Mouse (Mus musculus) olfactory bulb, adult 2 months (tissue): Measurements from ENCODE around the gene Nt5c2.

Experiments
- CTCF ChIP-seq: fragments of 200-500 bp; IDR thresholded peaks from 2 replicates; pipeline ENCODE4 v1.5.1; 2012; ENCODE audit warnings: low read depth, mild to moderate bottlenecking, low read length, moderate library complexity; ENCODE audit not compliant: insufficient read depth
- POLR2A ChIP-seq: fragments of 200-500 bp; IDR thresholded peaks from 2 replicates; pipeline ENCODE4 v1.6.1; 2012; ENCODE audit warnings: mild to moderate bottlenecking, low read depth, low read length, moderate library complexity; ENCODE audit not compliant: insufficient read depth

- no peak for TF ChIP-seq CTCF
- no peak for TF ChIP-seq POLR2A
These were observed 58.5 kb downstream of the Nt5c2 start for GRCm38 (mm10) chr19:46956410-46956809.
